Mouse (Mus musculus): Measurements from ENCODE around the gene Slc25a33.

The Slc25a33 gene

GRCm38 (mm10) chr4:149774094-149774470 lies at the start of gene Slc25a33:
Slc25a33 (minus strand) TSS chr4:149774277.
- DNase-seq: peak; percentile 97

- no peak for DNase-seq
These were observed 48.6 kb upstream of the Slc25a33 start for GRCm38 (mm10) chr4:149822586-149823196.

GRCm38 (mm10) chr4:149822126-149822525 lies 48.0 kb upstream of the Slc25a33 start:
- peak; percentile 70 to 75 for DNase-seq

- peak; percentile 55 to 61 for DNase-seq
These were observed 46.5 kb upstream of the Slc25a33 start for GRCm38 (mm10) chr4:149820569-149820968.

GRCm38 (mm10) chr4:149819195-149819594 lies 45.1 kb upstream of the Slc25a33 start:
- DNase-seq: no peak

- peak in 1 of 2 experiments; percentile 17 for DNase-seq
These were observed 42.5 kb upstream of the Slc25a33 start for GRCm38 (mm10) chr4:149816598-149816997.

- no peak for DNase-seq
These were observed 41.5 kb upstream of the Slc25a33 start for GRCm38 (mm10) chr4:149815586-149815985.

- no peak for DNase-seq
These were observed 39.5 kb upstream of the Slc25a33 start for GRCm38 (mm10) chr4:149813409-149814184.

- DNase-seq: peak in 1 of 2 experiments; percentile 25
These were observed 36.3 kb upstream of the Slc25a33 start for GRCm38 (mm10) chr4:149810372-149810771.

- DNase-seq: no peak
These were observed 34.6 kb upstream of the Slc25a33 start for GRCm38 (mm10) chr4:149808584-149809227.

GRCm38 (mm10) chr4:149808060-149808567 lies 34.0 kb upstream of the Slc25a33 start:
- no peak for DNase-seq

- peak; percentile 82 to 89 for DNase-seq
These were observed 32.8 kb upstream of the Slc25a33 start for GRCm38 (mm10) chr4:149806699-149807381.

- DNase-seq: no peak
These were observed 28.2 kb upstream of the Slc25a33 start for GRCm38 (mm10) chr4:149802269-149802668.

- no peak for DNase-seq
These were observed 26.5 kb upstream of the Slc25a33 start for GRCm38 (mm10) chr4:149800576-149800975.

GRCm38 (mm10) chr4:149800172-149800464 lies 26.0 kb upstream of the Slc25a33 start:
- DNase-seq: no peak

- no peak for DNase-seq
These were observed 25.5 kb upstream of the Slc25a33 start for GRCm38 (mm10) chr4:149799346-149800171.

GRCm38 (mm10) chr4:149798684-149799309 lies 24.7 kb upstream of the Slc25a33 start:
- DNase-seq: no peak

GRCm38 (mm10) chr4:149798116-149798515 lies 24.0 kb upstream of the Slc25a33 start:
- DNase-seq: no peak

GRCm38 (mm10) chr4:149797220-149797610 lies 23.1 kb upstream of the Slc25a33 start:
- DNase-seq: no peak

- no peak for DNase-seq
These were observed 22.6 kb upstream of the Slc25a33 start for GRCm38 (mm10) chr4:149796567-149797219.

GRCm38 (mm10) chr4:149794966-149795477 lies 20.9 kb upstream of the Slc25a33 start:
- no peak for DNase-seq

Data from kidney, adult 8-10 months (tissue).